Mouse (Mus musculus) neural tube, embryonic 15.5 days (tissue): ENCODE results near the gene Dcaf7. TPM values are rescaled to one million over a fixed set of nuclear protein-coding genes. Genes with fewer than 3 reads are reported as not detected.
A peak's percentile ranks its signal among the peaks of the same experiment; 100 is the strongest.
"Not testable (repeated sequence)": the region's sequence is repeated elsewhere in the genome, so short reads cannot be mapped to it uniquely, and the experiment has no call there.

Experiments used
- ATAC-seq: fragments of 200-750 bp; cut with Nextera tagmentation; 2 replicates; pipeline ENCODE4 v1.8.0; 2017; ENCODE audit warnings: mild to moderate bottlenecking, moderate TSS enrichment, moderate library complexity; ENCODE audit not compliant: low FRiP score
- H3K27ac ChIP-seq: fragments of 300-500 bp; sonication (generic); replicated peaks from 2 replicates; pipeline ENCODE4 v1.5.1; 2015; ENCODE audit warnings: mild to moderate bottlenecking, inconsistent platforms
- H3K27me3 ChIP-seq: fragments of 300-500 bp; sonication (generic); replicated peaks from 2 replicates; pipeline ENCODE4 v1.6.1; 2015; ENCODE audit warnings: inconsistent platforms
- H3K36me3 ChIP-seq: fragments of 300-500 bp; sonication (generic); 2 replicates; pipeline ENCODE4 v1.6.1; 2015; ENCODE audit warnings: inconsistent platforms
- H3K4me1 ChIP-seq: fragments of 300-500 bp; sonication (generic); 2 replicates; pipeline ENCODE4 v1.6.1; 2015; ENCODE audit warnings: inconsistent platforms
- H3K4me2 ChIP-seq: fragments of 300-500 bp; sonication (generic); 2 replicates; pipeline ENCODE4 v1.6.1; 2015; ENCODE audit warnings: inconsistent platforms, mild to moderate bottlenecking, moderate library complexity
- H3K4me3 ChIP-seq: fragments of 300-500 bp; sonication (generic); replicated peaks from 2 replicates; pipeline ENCODE4 v1.5.1; 2015; ENCODE audit warnings: mild to moderate bottlenecking, inconsistent platforms
- H3K9ac ChIP-seq: fragments of 300-500 bp; sonication (generic); replicated peaks from 2 replicates; pipeline ENCODE4 v1.6.1; 2015; ENCODE audit warnings: mild to moderate bottlenecking, inconsistent platforms
- H3K9me3 ChIP-seq: fragments of 300-500 bp; sonication (generic); replicated peaks from 2 replicates; pipeline ENCODE4 v1.6.1; 2016; ENCODE audit warnings: inconsistent platforms
- WGBS: fragments of 180-500 bp; shearing (Covaris S2); methylation state at CpG from one replicate; pipeline ENCODE4 v1.1.7; 2015; ENCODE audit warnings: mixed read lengths; 5-methylcytosine and 5-hydroxymethylcytosine counted together
- polyA plus RNA-seq: library from polyadenylated mRNA; unstranded; fragments of >200 nt; fragmentation: Nextera tagmentation; extraction: Ambion mirVana; gene quantifications from 2 replicates; pipeline ENCODE4 v1.2.1, GENCODE M21; 2015

Gene Dcaf7
- polyA plus RNA-seq, 1 experiment from 2014 or later, result 143 TPM

- H3K9ac ChIP-seq, result peak within 1 kb of the TSS; percentile 85
- no peaks in the 10 kb centered on the region for H3K27me3 ChIP-seq
- H3K9me3 ChIP-seq, result no peaks in the 10 kb centered on the region
- H3K36me3 ChIP-seq, result 0 out of 2 replicates have a peak, but pooled peaks cover 4% of the 10 kb centered on the region
- H3K27ac ChIP-seq, result peak within 1 kb of the TSS; percentile 87
- peak within 1 kb of the TSS; percentile 91 for H3K4me2 ChIP-seq
- peak within 1 kb of the TSS; percentile 77 for H3K4me3 ChIP-seq
- under 1% methylated on average over 49 of the region's 49 CpGs for WGBS
- peak; percentile 95 for ATAC-seq
- H3K4me1 ChIP-seq, result peaks cover 16% of the 10 kb centered on the region
Measured at GRCm38 (mm10) chr11:106065923-106066571, 29.4 kb downstream of the Dcaf7 start, which contains the start of gene Taco1. TSS of gene Taco1 (plus strand) at chr11:106066061.

GRCm38 (mm10) chr11:106066616-106067015 is 29.9 kb downstream of the Dcaf7 start:
- WGBS, result 14% methylated on average over 23 of the region's 23 CpGs
- not testable (repeated sequence) for H3K27me3 ChIP-seq
- H3K27ac ChIP-seq, result peak overlapping the region; percentile 87

DNA sequence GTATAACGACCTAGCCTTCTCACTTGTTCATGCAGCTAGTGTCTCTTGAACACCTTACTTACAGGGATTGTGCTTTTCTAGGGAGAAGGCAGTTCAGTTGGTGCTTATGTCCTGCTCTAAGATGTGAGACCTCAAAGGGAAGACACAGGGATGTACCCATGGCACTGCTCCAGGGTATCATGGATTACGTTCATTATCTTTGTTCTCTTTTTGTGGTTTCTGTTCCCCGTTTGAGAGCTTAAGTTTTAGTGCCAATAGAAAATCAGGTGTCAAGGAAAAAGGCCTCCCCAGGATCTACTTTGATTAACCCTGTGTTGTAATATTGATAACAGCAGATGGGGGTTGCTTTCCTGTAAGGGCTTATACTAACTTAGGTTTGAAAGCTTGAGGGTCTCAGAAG is 37.1 kb downstream of the Dcaf7 start:
- WGBS, result 94% methylated on average over 3 of the region's 3 CpGs
- Histone ChIP-seq H3K36me3 (peaks cover 25% of the 10 kb centered on the region), H3K4me3 (no peak overlapping the region), H3K27ac (no peak overlapping the region), H3K9ac (no peak overlapping the region), H3K4me1 (no peaks in the 10 kb centered on the region), H3K4me2 (no peak overlapping the region), H3K27me3 (no peaks in the 10 kb centered on the region), H3K9me3 (no peaks in the 10 kb centered on the region)
- ATAC-seq, result no peak

More at GRCm38 (mm10) chr11:106066616-106067015, 29.9 kb downstream of the Dcaf7 start:
- peak overlapping the region; percentile 91 for H3K4me2 ChIP-seq
- not testable (repeated sequence) for H3K36me3 ChIP-seq, H3K9me3 ChIP-seq
- ATAC-seq, result 0 out of 2 replicates have a peak, but pooled peaks have one; percentile 6
- peak overlapping the region; percentile 77 for H3K4me3 ChIP-seq
- peak overlapping the region; percentile 85 for H3K9ac ChIP-seq
- peaks cover 16% of the 10 kb centered on the region for H3K4me1 ChIP-seq

DNA sequence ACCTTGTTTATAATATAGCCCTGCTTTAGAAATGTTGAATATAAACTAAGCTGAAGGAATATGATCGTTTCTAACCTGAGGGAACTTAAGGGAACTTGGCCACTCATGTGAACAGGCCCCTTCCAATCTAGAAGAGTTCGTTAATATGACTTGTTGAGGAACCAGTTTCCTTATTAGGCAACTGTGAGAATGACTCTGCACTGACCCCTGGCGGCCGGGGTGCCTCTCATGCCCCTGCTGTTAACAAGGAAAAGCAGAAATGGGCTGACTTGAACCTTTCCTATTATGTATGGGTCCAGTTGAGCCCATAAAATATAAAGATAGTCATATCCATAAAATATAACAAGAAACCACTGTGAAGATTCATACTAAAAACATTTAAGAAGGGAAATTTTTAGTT is 39.6 kb downstream of the Dcaf7 start:
- Histone ChIP-seq H3K9ac (no peak overlapping the region), H3K9me3 (no peaks in the 10 kb centered on the region), H3K27ac (no peak overlapping the region), H3K36me3 (peaks cover 21% of the 10 kb centered on the region), H3K27me3 (no peaks in the 10 kb centered on the region), H3K4me2 (no peak overlapping the region), H3K4me1 (no peaks in the 10 kb centered on the region), H3K4me3 (no peak overlapping the region)
- 9% methylated on average over 4 of the region's 4 CpGs for WGBS
- ATAC-seq, result no peak

GRCm38 (mm10) chr11:106083708-106084701 is 47.3 kb downstream of the Dcaf7 start, which contains the start of gene Map3k3:
TSS of gene Map3k3 (plus strand) at chr11:106084613.
- peak within 1 kb of the TSS; percentile 97 for H3K4me3 ChIP-seq
- peak within 1 kb of the TSS; percentile 96 for H3K27ac ChIP-seq
- peak; percentile 99 for ATAC-seq
- peaks cover 25% of the 10 kb centered on the region for H3K4me1 ChIP-seq
- H3K9ac ChIP-seq, result peak within 1 kb of the TSS; percentile 96
- peak within 1 kb of the TSS; percentile 68 for H3K4me2 ChIP-seq
- WGBS, result under 1% methylated on average over 69 of the region's 69 CpGs
- no peaks in the 10 kb centered on the region for H3K9me3 ChIP-seq
- no peaks in the 10 kb centered on the region for H3K36me3 ChIP-seq
- no peaks in the 10 kb centered on the region for H3K27me3 ChIP-seq

DNA sequence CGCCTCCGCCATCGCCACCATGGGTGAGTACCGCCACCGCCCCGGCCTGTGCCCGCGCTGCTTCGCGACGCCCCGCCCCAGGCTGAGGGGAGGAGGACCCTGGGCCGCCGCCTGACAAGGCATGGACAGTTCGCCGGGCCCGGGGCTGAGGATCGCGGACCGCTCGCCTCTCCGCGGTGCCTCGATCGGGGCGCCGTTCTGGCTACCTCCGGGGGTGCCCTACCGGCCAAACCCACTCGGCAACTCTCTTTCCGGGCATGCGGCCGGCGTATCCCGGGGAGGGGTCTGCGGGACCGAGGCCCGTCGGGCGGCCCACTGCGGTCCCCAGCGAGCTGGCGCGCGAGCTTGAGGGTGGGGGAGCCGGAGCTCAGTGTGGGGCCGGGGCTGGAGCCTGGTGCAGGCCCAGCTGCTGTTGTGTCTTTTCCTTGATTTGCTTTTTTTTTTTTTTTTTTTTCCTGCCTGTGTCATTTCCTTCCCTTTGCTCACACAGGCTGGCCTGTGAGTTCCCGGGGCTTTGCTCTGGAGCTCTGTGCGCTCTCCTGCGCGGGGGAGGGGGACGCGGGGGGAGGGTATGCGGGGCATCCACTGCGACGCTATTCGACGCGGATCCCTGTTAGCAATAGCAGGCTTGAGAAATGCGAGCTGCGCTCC is 48.4 kb downstream of the Dcaf7 start:
- WGBS, result under 1% methylated on average over 55 of the region's 61 CpGs
- peak overlapping the region; percentile 96 for H3K27ac ChIP-seq
- H3K4me3 ChIP-seq, result peak overlapping the region; percentile 97
- no peaks in the 10 kb centered on the region for H3K27me3 ChIP-seq
- peak overlapping the region; percentile 68 for H3K4me2 ChIP-seq
- no peaks in the 10 kb centered on the region for H3K9me3 ChIP-seq
- peak overlapping the region; percentile 96 for H3K9ac ChIP-seq
- no peaks in the 10 kb centered on the region for H3K36me3 ChIP-seq
- peaks cover 25% of the 10 kb centered on the region for H3K4me1 ChIP-seq
- peak; percentile 67 for ATAC-seq

DNA sequence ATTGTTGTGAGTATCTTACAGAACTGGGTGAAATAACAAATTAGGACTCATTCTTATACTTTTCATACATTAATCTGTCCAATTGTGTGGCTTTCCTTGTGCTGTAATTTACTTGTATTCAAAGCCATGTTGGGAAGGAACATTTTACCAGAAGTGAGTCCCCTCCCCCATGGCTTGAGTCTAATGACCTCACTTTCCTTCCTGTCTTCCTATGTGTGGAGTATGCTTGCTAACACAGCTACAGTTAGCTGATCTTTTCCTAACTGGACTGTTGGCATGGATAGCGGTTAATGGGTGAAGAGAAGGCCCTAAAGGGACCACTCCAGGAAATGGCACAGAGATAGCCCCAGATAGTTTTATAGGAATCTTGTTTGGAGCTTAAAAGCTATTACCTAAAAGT is 61.6 kb downstream of the Dcaf7 start:
- H3K4me2 ChIP-seq, result no peak overlapping the region
- no peaks in the 10 kb centered on the region for H3K36me3 ChIP-seq
- H3K9me3 ChIP-seq, result no peaks in the 10 kb centered on the region
- no peak overlapping the region for H3K27ac ChIP-seq
- H3K4me1 ChIP-seq, result no peaks in the 10 kb centered on the region
- WGBS, result 88% methylated on average over 1 of the region's 1 CpGs
- no peaks in the 10 kb centered on the region for H3K27me3 ChIP-seq
- no peak for ATAC-seq
- no peak overlapping the region for H3K4me3 ChIP-seq
- H3K9ac ChIP-seq, result no peak overlapping the region

- 82% methylated on average over 3 of the region's 3 CpGs for WGBS
- Histone ChIP-seq H3K9ac (no peak overlapping the region), H3K27ac (no peak overlapping the region), H3K36me3 (no peaks in the 10 kb centered on the region), H3K4me2 (no peak overlapping the region), H3K4me3 (no peak overlapping the region), H3K9me3 (no peaks in the 10 kb centered on the region), H3K27me3 (no peaks in the 10 kb centered on the region), H3K4me1 (no peaks in the 10 kb centered on the region)
- no peak for ATAC-seq
Measured at GRCm38 (mm10) chr11:106102866-106103265, 66.2 kb downstream of the Dcaf7 start.

DNA sequence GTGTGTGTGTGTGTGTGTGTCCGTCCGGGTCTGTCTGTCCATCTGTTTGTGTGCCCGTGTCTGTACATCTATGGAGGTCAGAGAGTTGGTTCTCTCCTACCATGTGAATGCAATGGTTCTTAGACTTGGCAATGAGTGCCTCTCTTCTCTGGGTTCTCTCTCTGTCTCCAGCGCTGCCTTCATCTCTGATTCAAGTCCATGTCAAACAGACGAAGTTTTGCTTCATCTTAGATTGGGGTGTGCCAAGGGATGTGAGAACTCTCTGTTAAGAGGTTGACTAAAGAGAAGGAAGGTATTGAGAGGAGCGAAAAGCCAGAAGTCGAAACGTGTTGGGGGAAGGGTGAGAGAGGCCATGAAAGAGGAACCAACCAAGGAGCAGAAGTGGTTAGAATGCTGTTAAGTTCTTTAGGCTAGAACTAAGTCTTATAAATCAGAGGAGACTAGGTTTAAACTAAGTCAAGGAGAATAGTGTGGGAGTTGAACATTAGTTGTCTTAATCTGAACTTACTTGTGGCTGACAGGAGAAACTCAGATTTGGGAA is 69.4 kb downstream of the Dcaf7 start:
- H3K4me3 ChIP-seq, result no peak overlapping the region
- H3K27ac ChIP-seq, result no peak overlapping the region
- H3K9me3 ChIP-seq, result no peaks in the 10 kb centered on the region
- 93% methylated on average over 8 of the region's 8 CpGs for WGBS
- H3K4me1 ChIP-seq, result no peaks in the 10 kb centered on the region
- no peak for ATAC-seq
- H3K36me3 ChIP-seq, result 0 out of 2 replicates have a peak, but pooled peaks cover 3% of the 10 kb centered on the region
- no peaks in the 10 kb centered on the region for H3K27me3 ChIP-seq
- no peak overlapping the region for H3K9ac ChIP-seq
- no peak overlapping the region for H3K4me2 ChIP-seq
